Mouse (Mus musculus): Measurements from ENCODE around the gene Pask.
"Not testable (repeated sequence)": the region's sequence is repeated elsewhere in the genome, so short reads cannot be mapped to it uniquely, and the experiment has no call there.

The Pask gene

GRCm38 (mm10) chr1:93342648-93343503, at the start of gene Pask, which contains the start of gene Ppp1r7:
TSS of gene Pask (minus strand) at chr1:93343482.
TSS of gene Ppp1r7 (plus strand) at chr1:93342854.
- peak; percentile 95 to 98 for DNase-seq (ENCODE audit: inconsistent age in 2 of 2, low spot score in 1 of 2)

GRCm38 (mm10) chr1:93388906-93389305, 45.6 kb upstream of the Pask start:
- peak; percentile 33 to 71 for DNase-seq (ENCODE audit: inconsistent age in 2 of 2, low spot score in 1 of 2)

GRCm38 (mm10) chr1:93387198-93387597, 43.9 kb upstream of the Pask start:
- DNase-seq (ENCODE audit: inconsistent age in 2 of 2, low spot score in 1 of 2), result no peak

- DNase-seq (ENCODE audit: inconsistent age in 2 of 2, low spot score in 1 of 2), result no peak
Measured at GRCm38 (mm10) chr1:93379117-93379516, 35.8 kb upstream of the Pask start.

- DNase-seq (ENCODE audit: inconsistent age in 2 of 2, low spot score in 1 of 2), result no peak
Measured at GRCm38 (mm10) chr1:93377307-93377706, 34.0 kb upstream of the Pask start.

- DNase-seq (ENCODE audit: inconsistent age in 2 of 2, low spot score in 1 of 2), result no peak
Measured at GRCm38 (mm10) chr1:93373665-93374064, 30.4 kb upstream of the Pask start, which contains the start of gene Ano7. TSS of gene Ano7 (plus strand) at chr1:93373930.

- DNase-seq (ENCODE audit: inconsistent age in 2 of 2, low spot score in 1 of 2), result no peak
Measured at GRCm38 (mm10) chr1:93365641-93366040, 22.4 kb upstream of the Pask start.

GRCm38 (mm10) chr1:93362661-93363060, 19.4 kb upstream of the Pask start:
- peak; percentile 26 to 75 for DNase-seq (ENCODE audit: inconsistent age in 2 of 2, low spot score in 1 of 2)

- DNase-seq (ENCODE audit: inconsistent age in 2 of 2, low spot score in 1 of 2), result no peak
Measured at GRCm38 (mm10) chr1:93352724-93353123, 9.4 kb upstream of the Pask start.

- DNase-seq (ENCODE audit: inconsistent age in 2 of 2, low spot score in 1 of 2), result no peak
Measured at GRCm38 (mm10) chr1:93349701-93350100, 6.4 kb upstream of the Pask start.

GRCm38 (mm10) chr1:93347176-93347575, 3.9 kb upstream of the Pask start:
- no peak for DNase-seq (ENCODE audit: inconsistent age in 2 of 2, low spot score in 1 of 2)

- peak; percentile 94 to 98 for DNase-seq (ENCODE audit: inconsistent age in 2 of 2, low spot score in 1 of 2)
Measured at GRCm38 (mm10) chr1:93343504-93344047, 294 bp upstream of the Pask start.

GRCm38 (mm10) chr1:93334621-93335020, 8.7 kb downstream of the Pask start:
- DNase-seq (ENCODE audit: inconsistent age in 2 of 2, low spot score in 1 of 2), result peak in 1 of 2 experiments; percentile 49

GRCm38 (mm10) chr1:93326446-93326845, 16.8 kb downstream of the Pask start:
- peak; percentile 42 to 73 for DNase-seq (ENCODE audit: inconsistent age in 2 of 2, low spot score in 1 of 2)

- DNase-seq (ENCODE audit: inconsistent age in 2 of 2, low spot score in 1 of 2), result no peak
Measured at GRCm38 (mm10) chr1:93323973-93324372, 19.3 kb downstream of the Pask start.

- DNase-seq (ENCODE audit: inconsistent age in 2 of 2, low spot score in 1 of 2), result peak; percentile 84 to 94
Measured at GRCm38 (mm10) chr1:93305581-93306337, 37.5 kb downstream of the Pask start, which contains the start of gene Mterf4. TSS of gene Mterf4 (minus strand) at chr1:93305915.

GRCm38 (mm10) chr1:93300578-93300977, 42.7 kb downstream of the Pask start:
- peak; percentile 74 to 91 for DNase-seq (ENCODE audit: inconsistent age in 2 of 2, low spot score in 1 of 2)

- no peak for DNase-seq (ENCODE audit: inconsistent age in 2 of 2, low spot score in 1 of 2)
Measured at GRCm38 (mm10) chr1:93299791-93300190, 43.5 kb downstream of the Pask start.

- not testable (repeated sequence) for DNase-seq (ENCODE audit: inconsistent age in 2 of 2, low spot score in 1 of 2)
Measured at GRCm38 (mm10) chr1:93294491-93294890, 48.8 kb downstream of the Pask start.

GRCm38 (mm10) chr1:93292006-93292405, 51.3 kb downstream of the Pask start:
- no peak for DNase-seq (ENCODE audit: inconsistent age in 2 of 2, low spot score in 1 of 2)

- no peak for DNase-seq (ENCODE audit: inconsistent age in 2 of 2, low spot score in 1 of 2)
Measured at GRCm38 (mm10) chr1:93291591-93291990, 51.7 kb downstream of the Pask start.

All from adrenal gland, adult (tissue).